Mouse (Mus musculus) midbrain, embryonic 15.5 days (tissue): ENCODE results near the gene Cggbp1. TPM values are rescaled to one million over a fixed set of nuclear protein-coding genes. Genes with fewer than 3 reads are reported as not detected.

ENCODE experiments used
- ATAC-seq: fragments of 200-750 bp; cut with Nextera tagmentation; replicated peaks from 2 replicates; pipeline ENCODE4 v1.8.0; 2017; ENCODE audit warnings: moderate TSS enrichment
- H3K27ac ChIP-seq: fragments of 300-500 bp; sonication (generic); 2 replicates; pipeline ENCODE4 v1.5.1; 2015; ENCODE audit warnings: mild to moderate bottlenecking, inconsistent platforms
- H3K27me3 ChIP-seq: fragments of 300-500 bp; sonication (generic); replicated peaks from 2 replicates; pipeline ENCODE4 v1.6.1; 2015; ENCODE audit warnings: inconsistent platforms
- H3K36me3 ChIP-seq: fragments of 300-500 bp; sonication (generic); replicated peaks from 2 replicates; pipeline ENCODE4 v1.6.1; 2015; ENCODE audit warnings: inconsistent platforms
- H3K4me1 ChIP-seq: fragments of 300-500 bp; sonication (generic); 2 replicates; pipeline ENCODE4 v1.6.1; 2015; ENCODE audit warnings: inconsistent platforms
- H3K4me2 ChIP-seq: fragments of 300-500 bp; sonication (generic); 2 replicates; pipeline ENCODE4 v1.6.1; 2015; ENCODE audit warnings: inconsistent platforms, mild to moderate bottlenecking, moderate library complexity
- H3K4me3 ChIP-seq: fragments of 300-500 bp; sonication (generic); 2 replicates; pipeline ENCODE4 v1.5.1; 2015; ENCODE audit warnings: mild to moderate bottlenecking, inconsistent platforms
- H3K9ac ChIP-seq: fragments of 300-500 bp; sonication (generic); 2 replicates; pipeline ENCODE4 v1.6.1; 2015; ENCODE audit warnings: mild to moderate bottlenecking, inconsistent platforms
- H3K9me3 ChIP-seq: fragments of 300-500 bp; sonication (generic); 2 replicates; pipeline ENCODE4 v1.6.1; 2016; ENCODE audit warnings: inconsistent platforms
- WGBS: fragments of 180-500 bp; shearing (Covaris S2); methylation state at CpG from one replicate; pipeline ENCODE4 v1.1.7; 2015; ENCODE audit warnings: mixed read lengths; 5-methylcytosine and 5-hydroxymethylcytosine counted together
- polyA plus RNA-seq: library from polyadenylated mRNA; unstranded; fragments of >200 nt; fragmentation: Nextera tagmentation; extraction: Ambion mirVana; gene quantifications from 2 replicates; pipeline ENCODE4 v1.2.1, GENCODE M21; 2015

Gene Cggbp1
- polyA plus RNA-seq, 1 experiment from 2014 or later, result 71.7 TPM

DNA sequence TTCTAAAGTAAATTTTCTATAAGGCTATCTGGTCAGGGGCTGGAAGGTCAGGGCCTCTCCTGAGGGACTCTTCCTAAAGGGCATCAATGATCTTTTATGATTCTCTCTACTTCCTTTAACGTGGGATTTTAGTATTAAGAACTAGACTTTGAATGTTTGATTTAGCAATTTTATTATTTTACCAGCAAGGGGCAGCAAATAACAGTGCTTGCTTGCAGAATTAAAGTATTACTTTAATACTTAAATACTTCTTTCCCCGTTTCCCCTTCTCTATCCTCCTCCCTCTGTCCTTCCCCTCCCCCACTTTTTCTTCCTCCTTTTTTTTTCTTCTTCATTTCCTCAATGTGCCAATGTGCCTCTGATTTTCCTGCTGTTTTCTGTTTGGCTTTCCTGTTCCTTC lies 51.5 kb downstream of the Cggbp1 start:
- Histone ChIP-seq H3K27ac (no peak overlapping the region), H3K4me3 (no peak overlapping the region), H3K9me3 (no peaks in the 10 kb centered on the region), H3K36me3 (no peaks in the 10 kb centered on the region), H3K27me3 (no peaks in the 10 kb centered on the region), H3K4me2 (no peak overlapping the region), H3K9ac (no peak overlapping the region), H3K4me1 (no peaks in the 10 kb centered on the region)
- 49% methylated on average over 2 of the region's 2 CpGs for WGBS
- no peak for ATAC-seq

- H3K36me3 ChIP-seq, result no peaks in the 10 kb centered on the region
- no peaks in the 10 kb centered on the region for H3K9me3 ChIP-seq
- H3K27me3 ChIP-seq, result no peaks in the 10 kb centered on the region
- H3K4me3 ChIP-seq, result no peak overlapping the region
- no peak for ATAC-seq
- no peak overlapping the region for H3K4me2 ChIP-seq
- 42% methylated on average over 3 of the region's 3 CpGs for WGBS
- H3K27ac ChIP-seq, result no peak overlapping the region
- no peaks in the 10 kb centered on the region for H3K4me1 ChIP-seq
- H3K9ac ChIP-seq, result no peak overlapping the region
Observed at GRCm38 (mm10) chr16:64907112-64907511, 55.3 kb downstream of the Cggbp1 start.

GRCm38 (mm10) chr16:64908747-64909146 lies 57.0 kb downstream of the Cggbp1 start:
- H3K9me3 ChIP-seq, result no peaks in the 10 kb centered on the region
- no peaks in the 10 kb centered on the region for H3K36me3 ChIP-seq
- H3K9ac ChIP-seq, result no peak overlapping the region
- no peaks in the 10 kb centered on the region for H3K27me3 ChIP-seq
- no peaks in the 10 kb centered on the region for H3K4me1 ChIP-seq
- no peak overlapping the region for H3K4me3 ChIP-seq
- H3K4me2 ChIP-seq, result no peak overlapping the region
- 83% methylated on average over 10 of the region's 10 CpGs for WGBS
- no peak for ATAC-seq
- H3K27ac ChIP-seq, result no peak overlapping the region

Other genes with a start within 250 kb of the Cggbp1 start
- gene Csnka2ip, start 249.6 kb upstream of the Cggbp1 start, polyA plus RNA-seq, result not detected in 2 replicates
- 16.5 and 17.8 TPM in 2 replicates for gene 4930453N24Rik, start 80.8 kb upstream of the Cggbp1 start, polyA plus RNA-seq
- gene Zfp654, start 344 bp upstream of the Cggbp1 start, polyA plus RNA-seq, result 5.8 and 6.0 TPM in 2 replicates